Comparison of ENCODE assay signal across 12 mouse cellular contexts in the genomic region with DNA sequence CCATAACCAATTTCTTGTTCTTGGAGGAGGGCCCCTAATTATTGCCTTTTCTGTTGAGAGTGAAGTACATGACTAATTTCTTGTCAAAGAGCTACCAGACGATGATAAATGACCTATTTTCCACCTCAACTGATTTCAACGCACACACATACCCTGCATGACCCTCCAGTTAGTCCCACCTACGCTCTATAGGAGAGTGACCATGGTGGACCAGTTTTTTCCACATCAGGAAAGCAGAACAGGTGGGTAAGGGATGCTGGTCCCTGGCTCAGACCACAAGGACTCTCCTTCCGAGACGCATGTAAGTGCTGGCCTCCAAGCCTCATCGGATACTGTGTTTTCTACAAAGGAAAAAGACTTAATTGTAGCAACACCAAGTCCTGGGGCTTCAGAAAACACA.
DNase-seq lines count a peak whose midpoint lies in the region; ATAC-seq and TF ChIP-seq lines count a peak whose summit lies in the region.
"Had no signal": no experiment of that assay in that cellular context is flagged by ENCODE, and none has a peak within 500 bp of the region (broad histone marks: within the 10 kb centered on the region; RNA-seq: fewer than 3 reads in every experiment).

No protein-coding gene starts in this region.

- no peaks in the 10 kb centered on the region for H3K9me3 ChIP-seq in forebrain, embryonic 13.5 days (replicated peaks)
- H3K9me3 ChIP-seq in forebrain, embryonic 14.5 days (replicated peaks; ENCODE audit: control insufficient read depth, low read length): no peaks in the 10 kb centered on the region
- no peaks in the 10 kb centered on the region for H3K9me3 ChIP-seq in hindbrain, embryonic 13.5 days
- no peaks in the 10 kb centered on the region for H3K9me3 ChIP-seq in hindbrain, embryonic 16.5 days (ENCODE audit: control insufficient read depth, low read length)
- no peaks in the 10 kb centered on the region for H3K9me3 ChIP-seq in stomach, embryonic 15.5 days
- H3K9me3 ChIP-seq: limb, embryonic 12.5 days; neural tube, embryonic 15.5 days had no signal

- TF ChIP-seq POLR2A in liver, adult 2 months (IDR thresholded peaks at IDR 0.05; ENCODE audit: extremely low read depth, insufficient read depth, low read length): no peak

- H3K4me1 ChIP-seq in forebrain, embryonic 13.5 days: peaks cover 19% of the 10 kb centered on the region
- H3K4me1 ChIP-seq in forebrain, embryonic 14.5 days (ENCODE audit: control insufficient read depth, insufficient read depth, low read length): peaks cover 9% of the 10 kb centered on the region; the same call in 1 of the 2 replicates
- H3K4me1 ChIP-seq in hindbrain, embryonic 13.5 days (replicated peaks): peaks cover 9% of the 10 kb centered on the region
- H3K4me1 ChIP-seq in hindbrain, embryonic 16.5 days (ENCODE audit: control insufficient read depth, insufficient read depth, low read depth, low read length): no peaks in the 10 kb centered on the region
- H3K4me1 ChIP-seq in liver, adult 2 months (ENCODE audit: control insufficient read depth, insufficient read depth, low read length): no peaks in the 10 kb centered on the region
- H3K4me1 ChIP-seq in stomach, embryonic 15.5 days: no peaks in the 10 kb centered on the region

- no peaks in the 10 kb centered on the region for H3K27me3 ChIP-seq in forebrain, embryonic 13.5 days
- no peaks in the 10 kb centered on the region for H3K27me3 ChIP-seq in forebrain, embryonic 14.5 days (replicated peaks; ENCODE audit: control insufficient read depth, insufficient read depth, low read length)
- no peaks in the 10 kb centered on the region for H3K27me3 ChIP-seq in hindbrain, embryonic 13.5 days
- H3K27me3 ChIP-seq in hindbrain, embryonic 16.5 days (replicated peaks; ENCODE audit: control insufficient read depth, insufficient read depth, low read length): no peaks in the 10 kb centered on the region
- no peaks in the 10 kb centered on the region for H3K27me3 ChIP-seq in liver, adult 2 months (ENCODE audit: control insufficient read depth, insufficient read depth, low read length)
- no peaks in the 10 kb centered on the region for H3K27me3 ChIP-seq in stomach, embryonic 15.5 days (replicated peaks)
- H3K27me3 ChIP-seq: limb, embryonic 12.5 days; neural tube, embryonic 15.5 days had no signal

- no peak for TF ChIP-seq CTCF in liver, adult 2 months (IDR thresholded peaks at IDR 0.05; ENCODE audit: low read depth, low read length)

- H3K27ac ChIP-seq in forebrain, embryonic 13.5 days: peak overlapping the region; percentile 77; the same call in 1 of the 2 replicates
- no peak overlapping the region for H3K27ac ChIP-seq in forebrain, embryonic 14.5 days (ENCODE audit: low read depth, low read length)
- no peak overlapping the region for H3K27ac ChIP-seq in hindbrain, embryonic 13.5 days
- H3K27ac ChIP-seq in hindbrain, embryonic 16.5 days (ENCODE audit: low read depth, low read length): no peak overlapping the region
- 0 out of 2 replicates have a peak overlapping the region, but pooled peaks have one; percentile 8 for H3K27ac ChIP-seq in liver, adult 2 months (replicated peaks; ENCODE audit: insufficient read depth, low read depth, low read length)
- peak overlapping the region; percentile 3; the same call in 1 of the 2 replicates for H3K27ac ChIP-seq in stomach, embryonic 15.5 days
- H3K27ac ChIP-seq: neural tube, embryonic 15.5 days had no signal

- no peaks in the 10 kb centered on the region for H3K36me3 ChIP-seq in forebrain, embryonic 13.5 days (ENCODE audit: poor library complexity, severe bottlenecking)
- no peaks in the 10 kb centered on the region for H3K36me3 ChIP-seq in forebrain, embryonic 14.5 days (ENCODE audit: control insufficient read depth, insufficient read depth, low read length)
- no peaks in the 10 kb centered on the region for H3K36me3 ChIP-seq in hindbrain, embryonic 13.5 days
- no peaks in the 10 kb centered on the region for H3K36me3 ChIP-seq in hindbrain, embryonic 16.5 days (ENCODE audit: control insufficient read depth, insufficient read depth, low read length)
- H3K36me3 ChIP-seq in liver, adult 2 months (ENCODE audit: control insufficient read depth, insufficient read depth, low read length): no peaks in the 10 kb centered on the region
- no peaks in the 10 kb centered on the region for H3K36me3 ChIP-seq in stomach, embryonic 15.5 days
- H3K36me3 ChIP-seq: limb, embryonic 12.5 days; neural tube, embryonic 15.5 days had no signal

- no peak for DNase-seq in forebrain, embryonic 14.5 days (ENCODE audit: low spot score)
- DNase-seq in liver, adult 2 months (ENCODE audit: extremely low read depth, low read depth, low spot score): no peak
- DNase-seq in liver: no peak
- no peak for DNase-seq in thymus, postnatal 4 days
- DNase-seq: B cell, adult 2 months; cerebellum, postnatal 36 days had no signal

- H3K9ac ChIP-seq in forebrain, embryonic 13.5 days: no peak overlapping the region
- H3K9ac ChIP-seq in forebrain, embryonic 14.5 days (ENCODE audit: low read length): no peak overlapping the region
- no peak overlapping the region for H3K9ac ChIP-seq in hindbrain, embryonic 13.5 days
- no peak overlapping the region for H3K9ac ChIP-seq in hindbrain, embryonic 16.5 days (ENCODE audit: low read depth, low read length)
- H3K9ac ChIP-seq in liver, adult 2 months (ENCODE audit: low read depth, low read length): no peak overlapping the region
- H3K9ac ChIP-seq in stomach, embryonic 15.5 days: no peak overlapping the region
- H3K9ac ChIP-seq: limb, embryonic 12.5 days; neural tube, embryonic 15.5 days had no signal

- no peak for ATAC-seq in forebrain, embryonic 13.5 days
- no peak for ATAC-seq in forebrain, embryonic 14.5 days
- ATAC-seq in hindbrain, embryonic 13.5 days (ENCODE audit: low FRiP score): 0 out of 2 replicates have a peak, but pooled peaks have one; percentile 63
- ATAC-seq in hindbrain, embryonic 16.5 days: no peak
- ATAC-seq in stomach, embryonic 15.5 days (ENCODE audit: insufficient read depth, low FRiP score, low read depth): no peak

- 67% methylated on average over 6 of the region's 6 CpGs for WGBS in forebrain, embryonic 13.5 days
- 56% methylated on average over 6 of the region's 6 CpGs for WGBS in forebrain, embryonic 14.5 days
- 46% methylated on average over 6 of the region's 6 CpGs for WGBS in hindbrain, embryonic 13.5 days
- WGBS in hindbrain, embryonic 16.5 days: 50% methylated on average over 6 of the region's 6 CpGs
- 86% methylated on average over 6 of the region's 6 CpGs for WGBS in liver, adult 2 months
- 75% methylated on average over 6 of the region's 6 CpGs for WGBS in stomach, embryonic 15.5 days

- no peak overlapping the region for H3K4me3 ChIP-seq in forebrain, embryonic 13.5 days
- H3K4me3 ChIP-seq in forebrain, embryonic 14.5 days (ENCODE audit: low read depth, low read length): no peak overlapping the region
- no peak overlapping the region for H3K4me3 ChIP-seq in hindbrain, embryonic 13.5 days
- no peak overlapping the region for H3K4me3 ChIP-seq in hindbrain, embryonic 16.5 days (ENCODE audit: low read length)
- H3K4me3 ChIP-seq in liver, adult 2 months (ENCODE audit: insufficient read depth, low read depth, low read length): no peak overlapping the region
- no peak overlapping the region for H3K4me3 ChIP-seq in stomach, embryonic 15.5 days (replicated peaks)
- H3K4me3 ChIP-seq: limb, embryonic 12.5 days; neural tube, embryonic 15.5 days had no signal

- H3K79me2 ChIP-seq in liver, adult 2 months (ENCODE audit: control insufficient read depth, insufficient read depth, low read length): no peaks in the 10 kb centered on the region

- H3K4me2 ChIP-seq in forebrain, embryonic 13.5 days: no peak overlapping the region
- H3K4me2 ChIP-seq in forebrain, embryonic 14.5 days (ENCODE audit: low read length): no peak overlapping the region
- H3K4me2 ChIP-seq in hindbrain, embryonic 13.5 days: no peak overlapping the region
- H3K4me2 ChIP-seq in hindbrain, embryonic 16.5 days (ENCODE audit: low read length): no peak overlapping the region
- no peak overlapping the region for H3K4me2 ChIP-seq in stomach, embryonic 15.5 days
- H3K4me2 ChIP-seq: limb, embryonic 12.5 days; neural tube, embryonic 15.5 days had no signal

Comparison
In these comparisons a context has a peak if more than half of its experiments do, and no peak if none do; other contexts are left out.
1. H3K27ac ChIP-seq: peak in forebrain, embryonic 13.5 days (single experiment), liver, adult 2 months (single experiment) and stomach, embryonic 15.5 days (single experiment); none in forebrain, embryonic 14.5 days (single experiment), hindbrain, embryonic 13.5 days (single experiment) and hindbrain, embryonic 16.5 days (single experiment).